Mouse (Mus musculus) splenic B cell, adult 2 months (primary cell): ENCODE results near the gene Shisa5.
A peak's percentile ranks its signal among the peaks of the same experiment; 100 is the strongest.

Experiments
- DNase-seq: peaks from one replicate; pipeline ENCODE4 v3.0.0-alpha.2; 2011; ENCODE audit warnings: low read depth, low spot score
- H3K27me3 ChIP-seq: 2 replicates; pipeline ENCODE4 v1.6.1; 2012; ENCODE audit warnings: mild to moderate bottlenecking, low read length, moderate library complexity, mixed read lengths; ENCODE audit not compliant: control insufficient read depth, poor library complexity, insufficient read depth, severe bottlenecking
- H3K36me3 ChIP-seq: 2 replicates; pipeline ENCODE4 v1.6.1; 2012; ENCODE audit warnings: mild to moderate bottlenecking, low read length, moderate library complexity, mixed read lengths; ENCODE audit not compliant: control insufficient read depth, poor library complexity, insufficient read depth, severe bottlenecking

Gene Shisa5

DNA sequence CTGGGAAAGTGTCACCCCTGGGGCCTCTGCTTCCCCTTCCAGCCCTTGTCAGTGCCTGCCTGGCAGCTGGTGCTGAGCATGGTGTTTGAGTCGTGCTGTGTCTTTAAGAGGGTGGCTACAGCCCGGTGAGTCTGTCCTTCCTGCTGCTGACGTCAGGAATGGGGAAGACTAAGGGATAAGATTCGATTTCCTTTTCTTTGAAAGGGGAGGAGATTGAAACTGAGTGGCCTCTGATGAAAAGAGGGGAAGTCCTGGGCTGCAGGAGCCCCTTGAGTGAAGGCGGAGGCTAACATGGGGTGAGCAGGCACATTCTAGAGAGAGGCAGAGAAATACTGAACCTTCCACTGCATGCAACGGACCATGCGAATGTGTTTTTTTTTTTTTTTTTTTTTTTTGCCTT, 16.3 kb downstream of the Shisa5 start:
- Histone ChIP-seq H3K27me3 (no peaks in the 10 kb centered on the region), H3K36me3 (peaks cover 13% of the 10 kb centered on the region)
- DNase-seq = peak; percentile 87

DNA sequence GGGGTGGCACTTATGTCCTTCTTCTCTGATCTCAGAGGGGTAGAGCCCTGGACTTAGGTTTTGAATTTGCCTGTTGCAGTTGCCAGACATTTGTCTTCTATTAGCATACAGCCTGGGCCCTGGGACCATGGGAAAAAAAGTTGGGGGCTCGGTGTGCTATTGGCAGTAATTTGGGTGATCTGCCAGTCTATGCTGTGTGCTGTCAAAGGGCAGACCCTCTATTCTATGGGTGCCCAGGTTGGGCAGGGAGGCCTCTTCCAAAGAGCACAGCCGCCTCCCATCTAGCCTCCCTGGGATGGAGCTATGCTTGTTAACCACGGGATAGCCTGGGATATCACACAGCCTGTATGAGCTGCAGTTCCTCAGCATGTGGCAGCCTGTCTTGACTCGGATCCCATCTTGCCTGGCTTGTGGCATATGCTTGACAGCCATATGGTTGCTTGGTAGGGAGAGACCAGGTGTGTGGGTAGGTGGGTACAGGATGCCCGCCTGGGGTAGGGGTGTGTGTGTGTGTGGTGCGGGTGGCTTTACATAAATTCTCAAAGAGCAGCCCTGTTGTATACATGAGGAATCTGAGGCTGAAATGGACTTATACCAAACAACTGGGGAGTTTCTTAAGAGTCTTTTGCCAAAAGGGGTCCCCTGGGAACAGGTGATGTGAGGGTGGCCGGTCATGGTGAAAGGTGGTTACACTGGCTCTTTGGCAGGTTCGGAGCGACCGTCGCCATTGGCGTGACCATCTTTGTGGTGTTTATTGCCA, 17.1 kb downstream of the Shisa5 start:
- Histone ChIP-seq H3K36me3 (peaks cover 13% of the 10 kb centered on the region), H3K27me3 (no peaks in the 10 kb centered on the region)
- peak; percentile 31 for DNase-seq

DNA sequence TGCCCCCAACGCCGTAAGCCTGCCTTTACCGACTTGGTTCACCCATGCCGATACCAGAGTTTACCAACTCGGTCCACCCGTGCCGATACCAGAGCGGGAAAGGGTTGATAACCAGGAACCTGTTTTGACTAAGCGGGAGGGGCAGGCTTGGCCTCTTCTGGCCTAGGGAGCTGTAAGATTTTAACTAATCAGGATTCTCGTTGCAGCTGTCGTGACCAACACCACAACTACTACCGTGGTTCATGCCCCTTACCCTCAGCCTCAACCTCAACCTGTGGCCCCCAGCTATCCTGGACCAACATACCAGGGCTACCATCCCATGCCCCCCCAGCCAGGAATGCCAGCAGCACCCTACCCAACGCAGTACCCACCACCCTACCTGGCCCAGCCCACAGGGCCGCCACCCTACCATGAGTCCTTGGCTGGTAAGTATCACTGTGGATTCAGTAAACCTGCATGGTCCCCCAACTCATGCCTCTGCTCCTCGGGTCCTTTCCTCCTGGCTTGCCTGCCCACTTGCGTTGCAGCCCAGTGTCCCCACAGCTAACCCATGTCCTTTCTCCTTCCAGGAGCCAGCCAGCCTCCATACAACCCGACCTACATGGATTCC, 17.8 kb downstream of the Shisa5 start:
- peaks cover 13% of the 10 kb centered on the region for H3K36me3 ChIP-seq
- H3K27me3 ChIP-seq = no peaks in the 10 kb centered on the region
- no peak for DNase-seq

DNA sequence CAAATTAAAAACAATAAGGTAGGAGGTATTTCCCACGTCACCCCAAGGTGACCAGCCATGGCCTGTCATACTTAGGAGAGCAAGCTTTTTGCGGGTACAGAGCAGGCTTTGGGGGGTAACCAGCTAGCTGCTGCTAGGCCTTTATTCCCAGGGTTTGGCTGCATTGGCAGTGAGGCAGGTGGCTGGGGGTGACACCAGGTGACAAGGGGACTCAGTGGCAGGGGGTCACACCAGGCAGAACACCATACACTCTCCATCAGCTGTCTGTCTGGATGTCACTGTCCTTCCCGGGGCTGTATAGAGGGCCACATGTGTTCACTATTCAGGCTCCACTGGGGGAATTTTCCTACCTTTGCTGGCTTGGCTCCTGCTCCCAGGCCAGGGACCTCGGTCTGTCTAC, 18.6 kb downstream of the Shisa5 start:
- DNase-seq = no peak
- Histone ChIP-seq H3K36me3 (peaks cover 13% of the 10 kb centered on the region), H3K27me3 (no peaks in the 10 kb centered on the region)

DNA sequence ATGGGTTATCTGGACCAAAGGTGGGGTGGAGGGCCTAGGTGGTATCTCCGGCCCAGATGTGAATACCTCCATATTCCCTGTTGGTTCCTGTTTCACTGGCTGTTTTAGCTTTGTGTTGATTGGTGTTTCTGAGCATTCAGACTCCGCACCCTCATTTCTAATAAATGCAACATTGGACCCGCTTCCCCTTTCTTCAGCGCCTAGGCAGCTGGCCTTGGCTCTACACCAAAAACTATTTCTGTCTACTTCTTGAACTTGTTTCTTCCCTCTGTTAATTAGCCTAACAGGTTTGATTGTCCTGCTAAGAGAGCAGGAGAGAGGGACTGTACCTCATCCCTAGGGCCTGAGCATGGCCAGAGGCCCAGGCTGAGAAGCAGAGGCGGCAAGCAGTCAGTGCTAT, 19.2 kb downstream of the Shisa5 start:
- peak; percentile 72 for DNase-seq
- Histone ChIP-seq H3K27me3 (no peaks in the 10 kb centered on the region), H3K36me3 (peaks cover 13% of the 10 kb centered on the region)

DNA sequence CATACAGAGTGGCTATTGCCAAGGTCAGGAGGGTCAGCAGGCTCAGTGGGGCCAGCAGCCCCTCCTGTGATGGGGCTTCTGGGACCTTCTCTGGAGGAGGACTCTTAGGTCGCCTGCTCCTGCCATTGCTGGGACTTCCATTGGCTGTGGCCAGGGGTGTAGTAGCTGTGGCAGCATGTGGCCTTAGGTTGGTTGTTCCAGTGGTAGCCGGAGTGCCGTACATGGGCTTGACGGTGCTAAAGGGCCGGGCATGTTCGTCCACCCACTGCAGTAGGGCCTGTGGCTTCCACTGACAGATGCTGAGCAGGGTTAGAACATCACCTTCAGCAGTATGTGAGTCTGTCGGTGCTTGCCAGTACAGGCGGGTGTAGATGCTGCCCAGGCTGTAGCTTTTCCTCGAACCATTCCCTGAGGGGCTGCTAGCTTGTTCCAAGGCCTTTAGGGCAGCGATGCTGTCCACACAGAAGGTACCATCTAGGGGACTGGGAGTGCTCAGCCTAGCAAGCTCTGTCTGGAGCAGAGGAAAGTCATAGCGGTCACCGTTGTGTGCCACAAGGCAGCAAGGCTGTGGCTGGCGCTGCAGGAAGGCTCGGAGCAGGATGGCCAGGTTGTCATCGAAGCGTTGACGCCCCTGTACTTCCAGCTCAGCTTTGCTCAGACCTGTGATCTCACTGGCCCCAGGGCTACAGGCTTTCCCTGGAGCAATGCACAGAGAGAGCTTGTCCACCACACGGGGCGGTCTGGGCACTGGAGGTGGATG, 19.8 kb downstream of the Shisa5 start:
- Histone ChIP-seq H3K36me3 (peaks cover 13% of the 10 kb centered on the region), H3K27me3 (no peaks in the 10 kb centered on the region)
- peak; percentile 34 for DNase-seq

DNA sequence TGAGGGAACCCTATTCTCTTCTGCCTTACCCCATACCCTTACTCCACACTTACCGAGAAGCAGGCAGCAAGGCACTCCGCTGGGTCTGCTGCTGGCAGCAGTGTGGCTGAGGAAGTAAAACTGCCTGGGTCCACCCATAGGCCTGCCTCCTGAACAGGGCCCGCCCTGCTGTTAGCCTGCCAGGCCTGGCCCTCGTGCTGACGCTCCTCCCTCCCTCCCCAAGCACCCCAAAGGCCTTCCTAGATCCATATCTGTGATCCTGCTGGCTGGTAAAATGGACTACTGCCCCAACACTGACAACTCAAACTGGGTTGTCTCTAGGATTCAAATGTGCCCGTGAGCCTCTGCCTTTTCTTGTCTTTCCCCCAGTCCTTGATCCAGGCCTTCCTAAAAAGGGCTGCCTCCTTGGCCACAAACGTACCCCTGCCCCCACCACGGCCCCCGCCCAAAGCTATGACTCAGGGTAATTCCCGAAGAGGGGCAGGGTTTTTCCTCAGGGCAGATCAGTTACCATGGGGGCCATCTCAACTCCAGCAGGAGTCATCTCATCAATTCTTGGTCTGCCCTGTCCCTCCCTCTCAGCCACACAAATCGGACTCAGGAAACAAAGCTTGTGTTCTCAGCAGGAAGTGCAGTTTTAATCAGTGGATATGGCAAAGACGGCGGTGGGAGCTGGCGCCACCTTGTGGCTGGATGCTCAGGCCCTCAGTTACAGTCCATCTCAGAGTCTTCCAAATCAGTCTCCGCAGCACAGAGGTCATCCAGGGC, 21.0 kb downstream of the Shisa5 start, which contains the start of gene Trex1:
Gene Trex1 (minus strand): TSS at position 599 of the 768 bp plus-strand sequence.
- DNase-seq = peak; percentile 94
- Histone ChIP-seq H3K36me3 (peaks cover 13% of the 10 kb centered on the region), H3K27me3 (no peaks in the 10 kb centered on the region)

DNA sequence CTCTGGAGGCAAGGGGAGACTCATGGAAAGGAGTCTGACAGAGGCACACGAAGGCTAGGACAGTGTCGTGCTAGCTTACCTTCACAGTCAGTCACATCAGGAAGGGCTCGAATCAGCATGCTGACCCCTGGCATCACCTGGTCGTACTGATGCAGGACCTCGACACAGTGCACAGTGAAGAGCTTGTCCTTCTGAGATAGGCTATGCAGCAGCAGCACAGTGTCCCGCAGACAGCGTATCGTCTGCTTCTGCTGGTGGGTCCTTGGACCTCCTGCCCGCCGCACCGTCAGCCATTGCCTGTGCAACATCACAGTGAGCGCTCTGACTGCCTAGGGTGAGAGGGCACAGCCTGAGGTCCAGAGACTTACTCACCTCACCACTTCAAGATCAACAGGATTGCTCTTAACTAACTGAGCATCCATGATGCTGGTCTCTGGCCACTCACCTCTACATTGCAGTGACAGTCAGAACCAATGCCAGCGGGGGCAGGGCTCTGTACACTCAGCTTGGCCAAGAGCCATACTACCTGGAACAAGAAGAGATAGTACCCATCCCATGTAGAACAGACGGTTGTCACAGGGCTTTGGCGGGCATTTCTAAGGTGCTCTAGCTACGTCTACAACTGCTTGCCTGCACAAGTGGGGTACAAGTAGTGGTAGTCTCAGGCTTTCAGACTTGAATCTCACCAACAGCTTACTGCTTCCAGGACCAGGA, 22.0 kb downstream of the Shisa5 start:
- DNase-seq = peak; percentile 36
- peaks cover 13% of the 10 kb centered on the region for H3K36me3 ChIP-seq

DNA sequence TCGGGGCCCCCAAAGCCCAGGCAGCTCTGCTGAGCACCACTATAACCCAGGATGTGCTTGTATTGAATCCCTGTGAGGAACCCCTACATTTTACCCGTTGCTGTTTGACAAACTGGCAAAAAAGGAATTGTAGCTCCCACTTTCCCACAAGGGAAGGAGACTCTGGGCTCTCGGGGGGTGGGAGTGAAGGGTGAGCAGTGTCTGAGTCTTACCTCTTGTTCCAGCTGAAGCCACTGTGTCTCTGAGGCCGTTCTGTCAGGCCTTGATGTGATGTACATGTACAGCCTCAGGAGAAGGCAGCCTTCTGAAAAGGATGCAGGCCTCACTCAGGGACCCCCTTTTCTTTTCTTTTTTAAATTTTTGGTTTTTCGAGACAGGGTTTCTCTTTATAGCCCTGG, 22.5 kb downstream of the Shisa5 start:
- no peak for DNase-seq
- Histone ChIP-seq H3K27me3 (no peaks in the 10 kb centered on the region), H3K36me3 (peaks cover 13% of the 10 kb centered on the region)

More for the DNA sequence above, 22.0 kb downstream of the Shisa5 start:
- no peaks in the 10 kb centered on the region for H3K27me3 ChIP-seq

DNA sequence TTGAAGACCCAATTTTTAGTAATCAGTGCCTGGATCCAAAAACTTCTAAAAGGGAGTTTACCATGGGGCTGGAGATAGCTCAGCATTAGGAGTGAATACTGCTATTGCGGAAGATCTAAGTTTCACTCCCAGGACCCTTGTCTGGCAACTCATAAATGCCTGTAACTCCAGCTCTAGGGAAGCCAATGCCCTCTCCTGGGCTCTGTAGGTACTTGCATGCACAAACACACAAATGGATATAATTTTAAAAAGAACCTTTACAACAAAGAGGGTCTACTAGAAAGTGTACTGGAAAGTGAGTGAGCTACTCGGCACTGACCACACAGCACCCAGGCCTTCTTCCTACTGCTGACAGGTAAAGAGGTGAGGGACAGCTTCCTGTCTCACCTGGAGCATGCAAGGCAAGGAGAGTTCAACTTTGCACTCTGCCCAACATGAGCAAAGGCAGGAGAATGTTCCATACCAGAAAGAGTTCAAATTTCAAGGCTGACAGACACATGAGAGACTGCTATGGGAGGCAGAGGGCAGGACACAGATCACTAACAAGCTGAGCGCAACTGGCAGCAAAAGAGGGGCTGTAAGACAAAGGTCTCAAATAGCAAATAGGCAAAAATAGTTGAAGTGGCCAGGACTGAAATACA, 29.9 kb downstream of the Shisa5 start:
- H3K27me3 ChIP-seq = no peaks in the 10 kb centered on the region
- peak; percentile 22 for DNase-seq
- peaks cover 2% of the 10 kb centered on the region; the same call in 1 of the 2 replicates for H3K36me3 ChIP-seq

DNA sequence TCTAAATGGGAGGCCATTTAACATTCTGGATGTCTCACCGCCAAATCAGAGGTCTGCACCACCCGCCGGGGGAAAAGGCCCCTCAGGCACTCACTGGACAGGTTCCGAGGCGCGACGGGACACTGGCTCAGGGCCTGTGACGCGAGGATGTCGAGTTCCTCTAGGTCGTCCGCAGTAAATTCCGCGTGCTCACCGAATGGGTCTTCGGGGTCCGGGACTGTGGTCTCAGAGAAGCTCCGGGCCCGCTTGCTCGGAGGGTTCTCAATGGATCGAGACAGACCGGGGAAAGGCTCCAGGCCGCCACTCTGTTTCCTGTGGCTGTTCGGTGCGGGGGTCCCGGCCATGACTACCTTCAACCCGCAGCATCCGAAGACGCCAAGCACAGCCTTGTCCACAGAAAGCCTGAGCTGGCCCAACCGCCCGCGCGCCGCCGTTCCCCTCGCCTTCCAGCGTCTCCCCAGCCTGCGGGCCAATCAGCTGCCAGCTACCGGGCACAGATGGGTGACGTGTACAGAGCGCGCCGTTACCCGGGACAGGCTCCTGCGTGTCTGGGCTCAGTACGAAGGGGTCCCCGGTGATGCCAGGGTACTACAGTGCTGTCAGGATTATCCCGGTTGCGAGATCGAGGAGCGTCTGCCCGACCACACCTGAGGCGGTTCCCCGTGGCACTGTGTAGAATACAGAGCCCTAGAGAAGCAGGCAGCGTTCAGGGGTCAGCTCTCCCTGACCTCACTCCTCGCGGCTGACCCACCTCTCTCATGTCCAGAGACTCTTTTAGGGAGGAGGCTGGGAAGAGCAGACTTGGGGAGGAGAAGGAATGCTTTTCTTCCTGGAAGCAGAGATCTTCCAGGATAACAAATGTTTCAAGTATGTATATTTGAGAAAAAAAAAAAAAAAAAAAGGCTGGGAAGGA, 35.6 kb downstream of the Shisa5 start, which contains the start of gene Atrip:
Gene Atrip (minus strand): TSS at position 464 of the 913 bp plus-strand sequence.
- Histone ChIP-seq H3K27me3 (no peaks in the 10 kb centered on the region), H3K36me3 (0 out of 2 replicates have a peak, but pooled peaks cover 2% of the 10 kb centered on the region)
- DNase-seq = peak; percentile 86

DNA sequence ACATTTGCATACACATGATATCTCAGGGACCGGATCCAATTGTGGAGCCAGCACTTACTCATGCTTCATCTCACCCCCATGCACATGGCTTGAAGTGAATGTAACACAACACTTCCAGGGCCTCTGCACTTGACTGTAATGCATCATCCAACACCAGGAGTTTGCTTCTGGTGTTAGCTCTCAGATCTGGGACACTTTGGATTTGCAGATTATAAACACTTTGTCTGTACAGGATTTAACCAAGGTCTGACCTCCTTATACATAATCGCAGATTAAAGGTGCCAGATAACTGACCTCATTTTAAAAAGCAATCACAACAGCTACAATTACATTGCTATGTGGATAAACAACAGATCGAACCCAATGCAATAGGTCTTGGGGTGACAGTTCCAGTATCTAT, 42.2 kb downstream of the Shisa5 start:
- H3K27me3 ChIP-seq = no peaks in the 10 kb centered on the region
- no peak for DNase-seq
- H3K36me3 ChIP-seq = no peaks in the 10 kb centered on the region

DNA sequence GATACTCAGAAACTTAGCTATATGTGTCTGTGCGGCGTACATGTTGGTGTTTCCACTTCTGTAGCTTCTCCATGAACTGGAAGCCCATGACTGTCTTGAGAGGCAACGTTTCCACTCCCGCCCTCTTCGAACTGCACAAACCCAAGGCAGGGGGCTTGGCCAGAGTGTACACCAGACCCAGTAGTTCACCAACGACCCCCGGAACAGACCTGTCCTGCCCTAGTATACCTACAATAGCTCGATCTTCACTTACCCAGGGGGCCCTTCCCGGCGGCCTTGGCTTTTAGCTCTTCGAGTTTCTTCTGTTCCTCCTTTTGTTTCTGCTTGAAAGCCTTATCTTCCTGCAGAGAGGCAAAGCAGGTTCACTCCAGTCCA, 43.4 kb downstream of the Shisa5 start:
- Histone ChIP-seq H3K27me3 (no peaks in the 10 kb centered on the region), H3K36me3 (no peaks in the 10 kb centered on the region)
- DNase-seq = no peak
